Mouse (Mus musculus) olfactory bulb, adult 2 months (tissue): ENCODE measurements around the gene Dlg2.

Experiments used
- CTCF ChIP-seq: fragments of 200-500 bp; IDR thresholded peaks from 2 replicates; pipeline ENCODE4 v1.5.1; 2012; ENCODE audit warnings: low read depth, mild to moderate bottlenecking, low read length, moderate library complexity; ENCODE audit not compliant: insufficient read depth
- POLR2A ChIP-seq: fragments of 200-500 bp; IDR thresholded peaks from 2 replicates; pipeline ENCODE4 v1.6.1; 2012; ENCODE audit warnings: mild to moderate bottlenecking, low read depth, low read length, moderate library complexity; ENCODE audit not compliant: insufficient read depth

DNA sequence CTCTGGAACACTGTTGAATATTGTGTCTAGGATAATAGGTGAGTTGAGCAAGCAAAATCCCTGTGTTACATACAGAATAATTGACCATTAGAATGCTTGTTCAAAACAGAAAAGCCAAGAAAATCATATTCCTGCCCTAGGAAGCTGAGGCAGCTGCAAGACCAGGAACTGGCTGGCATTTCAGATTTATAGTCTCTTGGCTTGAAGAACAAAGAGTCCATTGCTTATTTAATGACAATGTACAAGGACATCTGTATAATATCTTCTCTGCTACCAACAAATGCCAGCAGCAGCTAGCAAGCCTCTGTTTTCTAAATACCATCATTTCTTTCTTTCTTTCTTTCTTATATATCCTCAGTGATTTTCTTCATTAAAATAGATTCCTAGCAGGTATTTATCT lies 1243.8 kb downstream of the Dlg2 start:
- TF ChIP-seq POLR2A (no peak), CTCF (no peak)
